Mouse (Mus musculus): ENCODE results near the gene Nebl.

DNA sequence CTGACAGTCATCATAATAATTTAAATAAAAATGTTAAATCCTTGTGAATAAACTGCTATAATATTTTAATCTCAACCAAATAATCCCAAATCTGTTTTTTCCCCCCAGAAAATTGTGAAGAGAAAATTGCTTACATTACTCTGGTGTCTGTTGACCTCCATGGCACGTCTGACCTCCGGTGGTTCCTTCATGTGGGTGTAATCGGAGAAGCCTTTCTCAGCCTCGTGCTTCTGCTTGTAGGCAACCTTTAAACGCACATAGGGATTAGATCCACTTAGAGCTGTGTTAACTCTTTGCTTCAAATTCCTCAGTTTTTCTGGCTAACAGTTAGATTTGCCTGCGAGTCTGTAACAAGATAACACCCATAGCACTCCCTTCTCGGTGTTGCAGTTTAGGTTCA lies 287.7 kb downstream of the Nebl start:
- no peak for TF ChIP-seq CTCF (IDR thresholded peaks at IDR 0.05; ENCODE audit: extremely low read depth, insufficient read depth, insufficient read length, insufficient replicate concordance)
- no peak for TF ChIP-seq POLR2A (IDR thresholded peaks at IDR 0.05; ENCODE audit: low read depth, low read length)

Measured in spleen, adult 2 months (tissue).